Mouse (Mus musculus) gastrocnemius, postnatal 25 days (tissue): ENCODE data around the gene Pigc. TPM values are rescaled to one million over a fixed set of nuclear protein-coding genes. Genes with fewer than 3 reads are reported as not detected.

Experiments used
- DNase-seq: peaks from one replicate; pipeline ENCODE4 v3.0.0; 2022
- total RNA-seq, 2 experiments: library from RNA; stranded (reverse); gene quantifications; 1 replicate in 1 of 2; 2 replicates in 1 of 2; pipeline ENCODE4 v1.2.3; 2021

The Pigc gene
- total RNA-seq, 2 experiments from 2014 or later = 15.1 to 16.4 TPM

GRCm38 (mm10) chr1:162008631-162009067 is 39.7 kb downstream of the Pigc start:
- DNase-seq = no peak

- no peak for DNase-seq
Observed at GRCm38 (mm10) chr1:162009086-162009485, 40.1 kb downstream of the Pigc start.

- DNase-seq = no peak
Observed at GRCm38 (mm10) chr1:162011523-162012245, 42.7 kb downstream of the Pigc start.

- no peak for DNase-seq
Observed at GRCm38 (mm10) chr1:162013561-162013960, 44.6 kb downstream of the Pigc start.

- DNase-seq = no peak
Observed at GRCm38 (mm10) chr1:162015247-162015862, 46.4 kb downstream of the Pigc start.

GRCm38 (mm10) chr1:162016982-162017381 is 48.0 kb downstream of the Pigc start:
- DNase-seq = no peak

- DNase-seq = no peak
Observed at GRCm38 (mm10) chr1:162017975-162018600, 49.1 kb downstream of the Pigc start.

- no peak for DNase-seq
Observed at GRCm38 (mm10) chr1:162018601-162018977, 49.6 kb downstream of the Pigc start.

- no peak for DNase-seq
Observed at GRCm38 (mm10) chr1:162020303-162020731, 51.3 kb downstream of the Pigc start.

GRCm38 (mm10) chr1:162020766-162021165 is 51.8 kb downstream of the Pigc start:
- no peak for DNase-seq

Other genes starting within 250 kb of the Pigc start
- not detected for gene Fasl, start 180.7 kb upstream of the Pigc start, total RNA-seq
- gene Suco, start 92.5 kb upstream of the Pigc start, total RNA-seq = 1 to 10 TPM; 7.6 to 8.5 TPM
- not detected for gene 4930558K02Rik, start 10.4 kb downstream of the Pigc start, total RNA-seq